Mouse (Mus musculus) cerebellum, adult 2 months (tissue): ENCODE results near the gene AC131692.1. TPM values are rescaled to one million over a fixed set of nuclear protein-coding genes. Genes with fewer than 3 reads are reported as not detected.

Experiments
- DNase-seq, 2 experiments: peaks; one replicate each; pipeline ENCODE4 v3.0.0; 2021
- H3K27ac ChIP-seq: fragments of 200-500 bp; 2 replicates; pipeline ENCODE4 v1.5.1; 2012; ENCODE audit warnings: low read length, control low read depth, inconsistent platforms; ENCODE audit not compliant: insufficient read depth
- H3K27me3 ChIP-seq: fragments of 200-500 bp; 2 replicates; pipeline ENCODE4 v1.6.1; 2012; ENCODE audit warnings: inconsistent platforms, mild to moderate bottlenecking, low read length, moderate library complexity; ENCODE audit not compliant: control insufficient read depth, insufficient read depth
- H3K4me1 ChIP-seq: fragments of 200-500 bp; 2 replicates; pipeline ENCODE4 v1.6.1; 2011; ENCODE audit warnings: low read length; ENCODE audit not compliant: control insufficient read depth, insufficient read depth
- H3K4me3 ChIP-seq: fragments of 200-500 bp; replicated peaks from 2 replicates; pipeline ENCODE3; 2011; ENCODE audit warnings: mild to moderate bottlenecking, low read depth, low read length, control low read depth; ENCODE audit not compliant: insufficient read depth
- CTCF ChIP-seq: fragments of 200-500 bp; IDR thresholded peaks from 2 replicates; pipeline ENCODE4 v1.5.1; 2011; ENCODE audit warnings: low read depth, mild to moderate bottlenecking, control low read depth, low read length, moderate library complexity, borderline replicate concordance; ENCODE audit not compliant: insufficient read depth
- POLR2A ChIP-seq: fragments of 200-500 bp; IDR thresholded peaks from 2 replicates; pipeline ENCODE4 v1.6.1; 2011; ENCODE audit warnings: low read length, control low read depth, borderline replicate concordance; ENCODE audit not compliant: insufficient read depth
- WGBS: fragments of 180-500 bp; shearing (Covaris S2); methylation state at CpG from one replicate; pipeline ENCODE4 v1.1.7; 2018; 5-methylcytosine and 5-hydroxymethylcytosine counted together
- polyA plus RNA-seq: library from polyadenylated mRNA; depleted of rRNA; stranded (reverse); fragments of >200 nt; gene quantifications from 2 replicates; pipeline ENCODE4 v1.2.3, GENCODE M21; 2012; rRNA removed

AC131692.1 gene
- polyA plus RNA-seq, 1 experiment: not detected

- Histone ChIP-seq H3K4me1 (peaks cover 8% of the 10 kb centered on the region), H3K4me3 (peak overlapping the region; percentile 33), H3K27me3 (no peaks in the 10 kb centered on the region), H3K27ac (peak overlapping the region; percentile 87; the same call in 1 of the 2 replicates)
- peak; percentile 61 for DNase-seq
- 11% methylated on average over 6 of the region's 6 CpGs for WGBS
- TF ChIP-seq POLR2A: no peak
- no peak for TF ChIP-seq CTCF
Measured at GRCm38 (mm10) chr19:6139701-6140100, 45.5 kb downstream of the AC131692.1 start.

GRCm38 (mm10) chr19:6140374-6140677 lies 46.1 kb downstream of the AC131692.1 start:
- Histone ChIP-seq H3K4me1 (peaks cover 8% of the 10 kb centered on the region), H3K27ac (peak overlapping the region; percentile 87), H3K27me3 (no peaks in the 10 kb centered on the region), H3K4me3 (peak overlapping the region; percentile 89)
- TF ChIP-seq POLR2A (no peak), CTCF (no peak)
- 2% methylated on average over 16 of the region's 16 CpGs for WGBS
- DNase-seq: no peak

- Histone ChIP-seq H3K4me1 (peaks cover 8% of the 10 kb centered on the region), H3K4me3 (peak within 1 kb of the TSS; percentile 89), H3K27ac (peak within 1 kb of the TSS; percentile 94), H3K27me3 (no peaks in the 10 kb centered on the region)
- under 1% methylated on average over 67 of the region's 68 CpGs for WGBS
- TF ChIP-seq POLR2A: peak; percentile 78
- TF ChIP-seq CTCF: peak; percentile 63
- peak; percentile 93 to 96 for DNase-seq
Measured at GRCm38 (mm10) chr19:6140678-6141393, 46.6 kb downstream of the AC131692.1 start, which contains the start of gene Batf2. Gene Batf2 (plus strand): TSS chr19:6140983.

- peak; percentile 84 to 88 for DNase-seq
- H3K4me1 ChIP-seq: peaks cover 8% of the 10 kb centered on the region
- H3K4me3 ChIP-seq: peak within 1 kb of the TSS; percentile 89
- TF ChIP-seq CTCF: peak; percentile 68
- 0 out of 2 replicates have a peak, but pooled peaks have one; percentile 2 for TF ChIP-seq POLR2A
- peak within 1 kb of the TSS; percentile 94 for H3K27ac ChIP-seq
- WGBS: under 1% methylated on average over 15 of the region's 15 CpGs
- H3K27me3 ChIP-seq: no peaks in the 10 kb centered on the region
Measured at GRCm38 (mm10) chr19:6141394-6141749, 47.2 kb downstream of the AC131692.1 start, which contains the start of gene Arl2. Gene Arl2 (minus strand): TSS chr19:6141548.

- Histone ChIP-seq H3K4me1 (peaks cover 1% of the 10 kb centered on the region; the same call in 1 of the 2 replicates), H3K27ac (no peak overlapping the region), H3K4me3 (no peak overlapping the region), H3K27me3 (no peaks in the 10 kb centered on the region)
- WGBS: 55% methylated on average over 5 of the region's 5 CpGs
- TF ChIP-seq POLR2A: no peak
- TF ChIP-seq CTCF: peak; percentile 25; the same call in 1 of the 2 replicates
- no peak for DNase-seq
Measured at GRCm38 (mm10) chr19:6144842-6145241, 50.6 kb downstream of the AC131692.1 start.

Other genes with a start within 250 kb of the AC131692.1 start
- gene Frmd8, start 219.1 kb upstream of the AC131692.1 start, polyA plus RNA-seq: 23.4 and 28.3 TPM in 2 replicates
- 4.3 and 5.0 TPM in 2 replicates for gene Slc25a45, start 216.6 kb upstream of the AC131692.1 start, polyA plus RNA-seq
- 5.1 and 5.6 TPM in 2 replicates for gene Tigd3, start 200.3 kb upstream of the AC131692.1 start, polyA plus RNA-seq
- gene Dpf2, start 181.4 kb upstream of the AC131692.1 start, polyA plus RNA-seq: 136 and 141 TPM in 2 replicates
- gene Cdc42ep2, start 169.6 kb upstream of the AC131692.1 start, polyA plus RNA-seq: 23.8 and 25.2 TPM in 2 replicates
- 16.8 and 19.7 TPM in 2 replicates for gene Pola2, start 130.2 kb upstream of the AC131692.1 start, polyA plus RNA-seq
- not detected in 2 replicates for gene Slc22a20, start 108.3 kb upstream of the AC131692.1 start, polyA plus RNA-seq
- gene Capn1, start 78.5 kb upstream of the AC131692.1 start, polyA plus RNA-seq: 27.0 and 27.3 TPM in 2 replicates
- 34.5 and 34.8 TPM in 2 replicates for gene Syvn1, start 47.8 kb upstream of the AC131692.1 start, polyA plus RNA-seq
- gene Mrpl49, start 36.6 kb upstream of the AC131692.1 start, polyA plus RNA-seq: 48.7 and 51.5 TPM in 2 replicates
- 792 and 828 TPM in 2 replicates for gene Fau, start 36.6 kb upstream of the AC131692.1 start, polyA plus RNA-seq
- gene Znhit2, start 33.2 kb upstream of the AC131692.1 start, polyA plus RNA-seq: 50.8 and 51.5 TPM in 2 replicates
- 50.8 and 51.6 TPM in 2 replicates for gene Tm7sf2, start 26.0 kb upstream of the AC131692.1 start, polyA plus RNA-seq
- gene Vps51, start 17.2 kb upstream of the AC131692.1 start, polyA plus RNA-seq: 95.6 and 108 TPM in 2 replicates
- 0.59 TPM in 1 of 2 replicates, not detected in the other for gene Tmem262, start 14.4 kb upstream of the AC131692.1 start, polyA plus RNA-seq
- 0.78 and 1.3 TPM in 2 replicates for gene Gm28374, start 12.2 kb upstream of the AC131692.1 start, polyA plus RNA-seq
- 79.2 and 84.9 TPM in 2 replicates for gene Zfpl1, start 9.5 kb upstream of the AC131692.1 start, polyA plus RNA-seq
- 0.14 and 0.20 TPM in 2 replicates for gene Cdca5, start 9.4 kb upstream of the AC131692.1 start, polyA plus RNA-seq
- gene Naaladl1, start 11.4 kb downstream of the AC131692.1 start, polyA plus RNA-seq: 0.05 and 0.24 TPM in 2 replicates
- 33.8 and 35.9 TPM in 2 replicates for gene Sac3d1, start 24.2 kb downstream of the AC131692.1 start, polyA plus RNA-seq
- gene Snx15, start 33.9 kb downstream of the AC131692.1 start, polyA plus RNA-seq: 66.7 and 67.9 TPM in 2 replicates
- 0.29 and 0.54 TPM in 2 replicates for gene Batf2, start 46.6 kb downstream of the AC131692.1 start, polyA plus RNA-seq
- gene Arl2, start 47.1 kb downstream of the AC131692.1 start, polyA plus RNA-seq: 174 and 188 TPM in 2 replicates
- gene Majin, start 90.0 kb downstream of the AC131692.1 start, polyA plus RNA-seq: 0.08 TPM in 2 replicates
- gene Gpha2, start 132.0 kb downstream of the AC131692.1 start, polyA plus RNA-seq: 0.21 TPM in 1 of 2 replicates, not detected in the other
- gene Ppp2r5b, start 141.5 kb downstream of the AC131692.1 start, polyA plus RNA-seq: 243 and 258 TPM in 2 replicates
- gene Atg2a, start 147.2 kb downstream of the AC131692.1 start, polyA plus RNA-seq: 40.8 and 41.1 TPM in 2 replicates
- 168 and 220 TPM in 2 replicates for gene Ehd1, start 182.3 kb downstream of the AC131692.1 start, polyA plus RNA-seq
- 33.1 and 36.5 TPM in 2 replicates for gene Cdc42bpg, start 212.0 kb downstream of the AC131692.1 start, polyA plus RNA-seq
- 84.1 and 85.5 TPM in 2 replicates for gene Men1, start 240.6 kb downstream of the AC131692.1 start, polyA plus RNA-seq
- gene Map4k2, start 246.7 kb downstream of the AC131692.1 start, polyA plus RNA-seq: 317 and 326 TPM in 2 replicates